Mouse (Mus musculus) bone marrow macrophage, adult 2 months (primary cell): ENCODE data around the gene Chka. TPM values are rescaled to one million over a fixed set of nuclear protein-coding genes. Genes with fewer than 3 reads are reported as not detected.

ENCODE experiments used
- H3K27ac ChIP-seq: 2 replicates; pipeline ENCODE4 v1.5.1; 2012; ENCODE audit warnings: low read depth, low read length; ENCODE audit not compliant: insufficient read depth
- H3K4me1 ChIP-seq: 2 replicates; pipeline ENCODE4 v1.6.1; 2012; ENCODE audit warnings: low read length; ENCODE audit not compliant: control insufficient read depth, insufficient read depth
- H3K4me3 ChIP-seq: 2 replicates; pipeline ENCODE4 v1.5.1; 2012; ENCODE audit warnings: mild to moderate bottlenecking, low read length, moderate library complexity; ENCODE audit not compliant: insufficient read depth
- CTCF ChIP-seq: IDR thresholded peaks from 2 replicates; pipeline ENCODE4 v1.5.1; 2012; ENCODE audit warnings: low read depth, mild to moderate bottlenecking, low read length, moderate library complexity
- POLR2A ChIP-seq: IDR thresholded peaks from 2 replicates; pipeline ENCODE4 v1.6.1; 2012; ENCODE audit warnings: mild to moderate bottlenecking, low read depth, low read length, borderline replicate concordance
- polyA plus RNA-seq: library from polyadenylated mRNA; stranded (reverse); fragments of >200 nt; gene quantifications from 2 replicates; pipeline ENCODE4 v1.2.4, GENCODE M21; 2012; ENCODE audit not compliant: missing spikeins, insufficient read depth, insufficient read length

Gene Chka
- polyA plus RNA-seq, 1 experiment, result 22.5 TPM

DNA sequence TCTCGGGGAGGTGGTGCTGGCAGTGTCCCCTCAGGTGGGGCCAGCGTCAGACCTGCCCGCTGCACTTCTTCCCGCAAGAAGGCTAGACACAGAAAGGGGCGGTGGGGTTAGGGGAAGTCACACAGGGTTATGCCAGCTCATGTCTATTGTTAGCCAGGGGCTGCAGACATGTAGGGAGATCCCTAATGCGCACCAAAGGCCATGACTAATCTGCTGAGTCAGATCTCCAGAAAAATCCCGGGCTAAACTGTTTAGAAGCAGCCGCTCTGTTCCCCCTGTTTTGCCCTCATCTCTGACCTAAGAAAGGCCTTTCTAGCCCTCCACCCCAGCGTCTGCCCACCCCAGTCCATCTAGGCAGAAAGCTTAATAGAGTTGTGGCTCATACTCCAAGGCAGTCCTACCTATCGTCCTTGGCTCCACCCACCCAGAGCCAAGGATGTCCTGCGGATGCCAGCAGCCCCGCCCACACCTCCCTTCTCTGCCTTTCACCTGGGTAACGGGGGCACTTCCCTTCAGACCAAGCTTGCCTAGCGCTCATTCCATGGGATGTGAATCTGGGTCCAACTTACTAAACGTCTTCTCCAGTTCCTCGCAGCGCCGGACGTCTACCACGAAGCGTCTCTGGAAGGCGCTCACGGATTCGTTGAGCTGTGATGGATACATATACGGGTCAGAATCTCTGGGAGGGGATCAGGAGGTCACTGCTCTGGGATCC is 52.2 kb downstream of the Chka start:
- peak overlapping the region; percentile 94 for H3K4me3 ChIP-seq
- no peak overlapping the region for H3K27ac ChIP-seq
- H3K4me1 ChIP-seq, result peaks cover 47% of the 10 kb centered on the region
- TF ChIP-seq POLR2A, result no peak

DNA sequence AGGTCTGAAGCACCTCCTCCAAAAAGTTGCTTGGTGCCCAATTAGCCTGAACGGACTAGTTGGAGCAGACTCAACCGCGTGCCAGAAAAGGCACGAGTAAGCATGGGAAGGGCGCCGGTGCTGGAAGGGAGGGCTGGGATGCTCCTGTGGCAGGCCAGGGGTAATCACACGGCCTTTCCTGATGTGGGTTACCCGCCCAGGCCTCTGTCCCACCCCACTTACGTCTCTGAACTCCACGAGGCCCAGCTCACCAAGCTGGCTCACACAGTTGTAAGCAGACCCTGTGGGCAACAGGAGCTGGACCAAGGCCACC is 52.7 kb downstream of the Chka start:
- peak overlapping the region; percentile 95; the same call in 1 of the 2 replicates for H3K27ac ChIP-seq
- H3K4me1 ChIP-seq, result peaks cover 47% of the 10 kb centered on the region
- TF ChIP-seq POLR2A, result no peak
- no peak for TF ChIP-seq CTCF
- H3K4me3 ChIP-seq, result peak overlapping the region; percentile 94

DNA sequence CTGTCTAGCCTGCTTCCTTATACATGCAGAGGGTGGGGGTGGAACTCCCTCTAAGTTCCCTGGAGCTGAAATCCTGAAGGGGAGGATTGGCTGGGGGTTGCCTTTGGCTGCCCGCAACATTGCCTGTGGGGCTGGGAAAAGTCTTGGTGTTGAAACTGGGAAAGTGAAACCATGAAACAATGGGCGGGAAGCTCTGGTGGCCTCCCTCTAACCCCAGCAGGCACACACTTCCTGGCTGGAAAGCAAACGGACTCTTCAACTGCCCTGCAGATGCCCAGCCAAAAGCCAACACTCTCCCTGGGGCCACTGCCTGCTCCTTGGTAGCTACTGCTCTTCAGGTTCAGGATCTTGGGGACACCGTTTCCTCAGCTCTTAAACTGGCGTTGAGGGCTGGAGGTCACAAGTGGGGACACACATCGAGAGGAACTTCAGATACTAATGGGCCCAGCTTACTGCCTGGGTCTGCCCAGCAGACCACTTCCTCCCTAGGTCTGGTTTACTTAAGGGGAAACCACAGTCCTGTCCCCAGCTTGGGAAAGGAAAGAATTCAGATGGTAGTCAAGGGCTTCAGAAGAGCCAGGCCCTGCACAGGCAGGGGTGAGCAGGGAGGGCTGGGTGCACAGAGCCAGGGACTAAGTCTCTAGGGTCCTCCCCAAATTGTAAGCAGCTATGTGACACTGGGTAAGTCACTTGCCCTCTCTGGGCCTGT is 53.8 kb downstream of the Chka start:
- Histone ChIP-seq H3K4me3 (peak overlapping the region; percentile 94), H3K27ac (peak overlapping the region; percentile 95), H3K4me1 (peaks cover 50% of the 10 kb centered on the region)
- no peak for TF ChIP-seq CTCF
- no peak for TF ChIP-seq POLR2A

DNA sequence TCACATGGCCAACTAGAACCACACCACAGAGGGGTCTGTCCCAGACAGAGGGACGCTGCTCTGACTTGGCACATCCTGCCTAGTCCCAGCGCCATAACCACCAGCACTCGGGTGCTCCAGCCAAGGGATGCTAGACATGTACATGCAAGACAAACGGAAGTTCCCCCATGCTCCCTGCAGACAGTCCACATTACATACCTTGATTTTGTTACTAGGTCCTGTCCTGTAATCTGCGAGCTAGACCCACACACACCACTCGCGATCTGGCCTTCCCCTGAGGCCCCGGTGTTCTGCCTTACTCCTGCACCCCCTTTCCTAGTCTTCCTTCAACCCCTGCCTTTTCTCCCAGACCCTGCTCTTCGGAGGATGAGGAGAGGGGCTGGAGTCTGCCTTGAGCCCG is 54.8 kb downstream of the Chka start:
- peak overlapping the region; percentile 94 for H3K4me3 ChIP-seq
- no peak for TF ChIP-seq CTCF
- TF ChIP-seq POLR2A, result no peak
- H3K4me1 ChIP-seq, result peaks cover 57% of the 10 kb centered on the region
- peak overlapping the region; percentile 95 for H3K27ac ChIP-seq

DNA sequence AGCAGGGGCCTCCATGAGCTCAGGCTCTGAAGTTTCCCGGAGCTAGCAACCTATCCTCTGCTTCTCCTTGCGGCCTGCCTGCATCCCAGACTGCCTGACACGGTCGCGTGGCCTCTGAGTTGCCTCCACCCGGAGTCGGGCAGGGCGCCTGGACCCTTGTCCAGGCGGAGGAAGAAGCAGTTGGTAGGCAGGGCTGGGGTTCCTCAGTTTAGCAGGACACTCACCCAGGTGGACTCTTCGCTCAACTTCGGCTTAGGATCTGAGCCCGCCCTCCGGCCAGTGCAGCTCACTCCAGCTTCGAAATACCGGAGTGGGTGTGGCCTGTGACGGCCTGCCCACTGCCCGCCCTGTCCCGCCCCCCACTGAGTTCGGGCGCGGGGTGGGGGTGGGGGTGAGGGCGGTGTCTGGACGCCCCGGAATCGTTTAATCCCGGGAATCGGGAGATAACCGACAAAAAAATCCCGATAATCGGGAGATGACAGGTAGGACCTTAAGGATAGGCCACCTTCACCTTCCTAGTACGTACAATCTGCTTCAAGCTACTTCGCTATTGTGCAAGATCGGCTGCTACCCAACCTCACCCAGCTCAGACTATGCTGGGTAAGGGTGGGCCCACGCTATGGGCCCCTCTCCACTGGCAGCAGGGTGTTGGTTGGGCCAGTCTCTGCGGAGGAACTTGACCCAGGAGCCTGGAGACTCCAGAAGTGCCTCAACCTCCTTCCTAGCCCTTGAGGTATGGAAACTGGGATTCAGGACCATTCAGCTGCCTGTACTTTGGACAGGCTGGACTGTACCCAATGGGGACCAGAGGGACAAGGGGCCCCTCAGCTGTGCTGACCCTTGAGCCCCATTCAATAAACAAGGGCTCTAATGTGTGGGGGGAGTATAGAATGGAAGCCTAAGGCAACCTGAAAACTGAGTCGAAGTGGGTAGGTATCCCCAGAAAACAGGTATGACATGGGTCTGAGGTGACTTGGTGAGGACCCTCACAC is 55.5 kb downstream of the Chka start, which contains the start of gene Tcirg1:
TSS of gene Tcirg1 (minus strand) at position 339 of the 992 bp plus-strand sequence.
- peaks cover 59% of the 10 kb centered on the region for H3K4me1 ChIP-seq

DNA sequence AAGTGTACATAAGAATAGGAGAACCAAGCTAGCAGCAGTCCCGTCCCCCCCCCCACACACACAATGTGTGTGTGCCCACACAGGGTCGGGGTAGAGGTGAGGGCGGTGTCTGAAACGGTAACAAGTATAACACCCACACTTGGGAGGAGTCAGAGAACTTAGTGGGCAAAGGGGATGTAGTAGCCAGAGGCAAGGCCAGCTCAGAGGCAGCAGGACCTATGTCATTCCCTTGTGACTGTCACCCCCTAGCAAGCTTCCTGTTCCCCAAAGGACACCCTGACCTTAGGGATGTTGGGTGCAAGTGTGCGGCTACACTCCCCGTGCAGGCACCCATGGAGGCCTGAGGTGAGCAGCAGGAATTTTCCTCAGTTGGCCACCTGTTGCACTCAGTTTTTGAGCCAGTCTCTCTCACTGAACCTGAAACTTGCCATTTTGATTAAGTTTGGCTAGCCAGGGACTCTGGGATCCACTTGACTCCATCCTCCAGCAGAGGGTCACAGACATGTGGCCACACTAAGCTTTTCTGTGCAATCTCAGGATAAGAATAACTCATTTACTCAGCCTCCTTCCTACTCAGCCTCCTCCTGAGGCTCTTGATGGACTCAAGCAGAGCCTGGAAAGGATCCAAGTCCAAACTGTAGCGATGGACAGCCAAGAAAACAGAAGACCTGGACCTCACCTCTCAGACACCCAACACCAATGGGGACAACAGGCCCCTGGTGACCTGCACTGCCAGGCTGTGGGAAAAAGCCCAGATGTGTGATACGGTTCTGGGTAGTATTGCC is 56.5 kb downstream of the Chka start:
- peak overlapping the region; percentile 99 for H3K27ac ChIP-seq
- TF ChIP-seq CTCF (no peak), POLR2A (no peak)
- peak overlapping the region; percentile 73 for H3K4me3 ChIP-seq
- H3K4me1 ChIP-seq, result peaks cover 49% of the 10 kb centered on the region

More for the DNA sequence above, 55.5 kb downstream of the Chka start, which contains the start of gene Tcirg1:
- H3K27ac ChIP-seq, result peak within 1 kb of the TSS; percentile 99
- TF ChIP-seq CTCF (no peak), POLR2A (no peak)
- peak within 1 kb of the TSS; percentile 94 for H3K4me3 ChIP-seq

DNA sequence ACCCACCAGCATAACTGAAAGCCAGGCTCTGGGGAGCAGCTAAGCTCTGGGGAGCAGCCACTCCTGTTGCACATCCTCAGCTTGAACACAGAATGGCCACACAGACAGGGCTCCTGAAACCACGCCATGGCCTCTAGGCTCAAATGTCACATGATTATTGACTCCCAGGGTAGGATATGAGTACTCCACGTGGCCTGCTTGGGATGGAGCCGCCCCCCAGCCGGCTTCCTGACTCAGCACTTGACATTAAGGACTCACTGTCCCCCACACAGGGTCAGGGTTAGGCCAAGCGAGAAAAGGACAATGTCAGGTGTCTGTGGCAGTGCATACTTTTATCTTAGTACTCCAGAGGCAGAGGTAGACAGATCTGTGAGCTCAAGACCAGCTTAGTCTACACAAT is 58.6 kb downstream of the Chka start:
- Histone ChIP-seq H3K4me3 (0 out of 2 replicates have a peak overlapping the region, but pooled peaks have one; percentile 9), H3K4me1 (peaks cover 53% of the 10 kb centered on the region), H3K27ac (peak overlapping the region; percentile 99)
- TF ChIP-seq POLR2A (peak; percentile 63; the same call in 1 of the 2 replicates), CTCF (peak; percentile 22; the same call in 1 of the 2 replicates)

DNA sequence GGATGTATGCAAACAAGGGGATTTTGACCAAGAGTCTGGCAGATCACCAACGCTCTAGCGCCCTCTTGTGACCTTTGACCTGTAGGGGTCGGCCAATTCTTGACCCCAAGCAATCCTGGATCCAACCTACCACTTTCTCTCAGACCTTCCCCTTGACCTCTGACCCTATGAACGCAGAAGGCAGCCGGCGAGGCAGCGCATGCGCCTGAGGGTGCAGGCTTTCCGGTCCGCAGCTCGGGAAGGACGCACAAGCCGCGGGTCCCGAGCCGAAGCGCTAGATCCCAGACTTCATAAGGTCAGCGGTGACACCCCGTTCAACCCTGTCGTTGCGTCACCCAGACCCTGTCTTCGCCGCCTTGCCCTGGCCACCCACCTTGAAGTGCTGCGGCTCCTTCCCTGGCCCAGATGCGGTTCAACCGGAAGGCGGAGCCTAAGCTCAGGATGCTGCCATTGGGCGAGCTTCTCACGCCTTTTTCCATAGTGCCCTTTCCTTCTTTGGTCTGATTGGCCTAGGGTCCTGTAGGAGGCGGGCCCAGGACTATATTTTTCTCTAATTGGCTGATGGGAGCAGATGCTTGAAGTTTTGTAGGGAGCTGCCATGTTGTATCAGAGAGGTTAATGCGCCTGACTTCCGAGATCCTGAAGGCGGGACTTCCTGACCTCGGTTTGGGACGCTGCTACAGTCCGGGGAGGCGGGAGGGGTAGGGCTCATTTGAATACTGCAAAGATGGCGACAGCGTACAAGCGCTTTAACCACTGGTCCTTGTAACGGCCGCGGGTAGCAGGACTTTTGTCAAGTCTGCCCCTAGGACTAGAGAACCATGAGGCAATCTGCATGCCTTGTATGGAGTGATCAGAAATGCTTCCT is 61.0 kb downstream of the Chka start, which contains the start of gene Ndufs8:
TSS of gene Ndufs8 (minus strand) at position 438 of the 868 bp plus-strand sequence.
- Histone ChIP-seq H3K27ac (peak within 1 kb of the TSS; percentile 99), H3K4me1 (peaks cover 63% of the 10 kb centered on the region), H3K4me3 (peak within 1 kb of the TSS; percentile 76)
- TF ChIP-seq POLR2A, result peak; percentile 38; the same call in 1 of the 2 replicates
- TF ChIP-seq CTCF, result no peak
